Mouse (Mus musculus) layer of hippocampus, postnatal 25 days (tissue): Measurements from ENCODE around the gene Galnt12. TPM values are rescaled to one million over a fixed set of nuclear protein-coding genes. Genes with fewer than 3 reads are reported as not detected.

Experiments
- DNase-seq, 2 experiments: peaks; one replicate each; pipeline ENCODE4 v3.0.0; 2022; ENCODE audit warnings: mixed read lengths in 2 of 2, low spot score in 1 of 2; ENCODE audit errors: extremely low spot score in 1 of 2
- total RNA-seq, 2 experiments: library from RNA; stranded (reverse); gene quantifications; 2 replicates each; pipeline ENCODE4 v1.2.3; 2021

The Galnt12 gene
- total RNA-seq, 2 experiments from 2014 or later = 0.66 to 0.82 TPM

GRCm38 (mm10) chr4:47093161-47093560 lies 1.5 kb downstream of the Galnt12 start:
- no peak for DNase-seq

- DNase-seq = no peak
Observed at GRCm38 (mm10) chr4:47093647-47094046, 1.9 kb downstream of the Galnt12 start.

GRCm38 (mm10) chr4:47103561-47103960 lies 11.9 kb downstream of the Galnt12 start:
- DNase-seq = no peak

- no peak for DNase-seq
Observed at GRCm38 (mm10) chr4:47111885-47112284, 20.2 kb downstream of the Galnt12 start.

- no peak for DNase-seq
Observed at GRCm38 (mm10) chr4:47112560-47112959, 20.9 kb downstream of the Galnt12 start.

GRCm38 (mm10) chr4:47122051-47122706 lies 30.5 kb downstream of the Galnt12 start:
- peak; percentile 42 to 85 for DNase-seq

GRCm38 (mm10) chr4:47124140-47124711 lies 32.5 kb downstream of the Galnt12 start:
- DNase-seq = peak; percentile 43

- DNase-seq = no peak
Observed at GRCm38 (mm10) chr4:47128515-47128914, 36.8 kb downstream of the Galnt12 start.

- no peak for DNase-seq
Observed at GRCm38 (mm10) chr4:47129572-47129971, 37.9 kb downstream of the Galnt12 start.

GRCm38 (mm10) chr4:47130111-47131050 lies 38.7 kb downstream of the Galnt12 start:
- DNase-seq = no peak

GRCm38 (mm10) chr4:47131931-47132330 lies 40.2 kb downstream of the Galnt12 start:
- no peak for DNase-seq

GRCm38 (mm10) chr4:47132413-47132812 lies 40.7 kb downstream of the Galnt12 start:
- DNase-seq = no peak

GRCm38 (mm10) chr4:47136699-47137101 lies 45.0 kb downstream of the Galnt12 start:
- DNase-seq = no peak

GRCm38 (mm10) chr4:47137479-47137878 lies 45.8 kb downstream of the Galnt12 start:
- no peak for DNase-seq

GRCm38 (mm10) chr4:47138411-47138810 lies 46.7 kb downstream of the Galnt12 start:
- DNase-seq = no peak

GRCm38 (mm10) chr4:47138967-47139777 lies 47.5 kb downstream of the Galnt12 start:
- DNase-seq = no peak

GRCm38 (mm10) chr4:47140301-47140700 lies 48.6 kb downstream of the Galnt12 start:
- DNase-seq = no peak

GRCm38 (mm10) chr4:47141444-47142154 lies 49.9 kb downstream of the Galnt12 start:
- DNase-seq = no peak

- DNase-seq = no peak
Observed at GRCm38 (mm10) chr4:47143849-47144248, 52.1 kb downstream of the Galnt12 start.

- no peak for DNase-seq
Observed at GRCm38 (mm10) chr4:47145341-47145740, 53.6 kb downstream of the Galnt12 start.
